Mouse (Mus musculus) central nervous system, embryonic 18 days (tissue): ENCODE results near the gene Cactin. TPM values are rescaled to one million over a fixed set of nuclear protein-coding genes. Genes with fewer than 3 reads are reported as not detected.

Experiments used
- polyA plus RNA-seq: library from polyadenylated mRNA; depleted of rRNA; stranded (reverse); fragments of >200 nt; gene quantifications from 2 replicates; pipeline ENCODE4 v1.2.3, GENCODE M21; 2012; rRNA removed

Cactin gene
- polyA plus RNA-seq = 31.3 and 32.6 TPM in 2 replicates

GRCm38 (mm10) chr10:81320550-81321347, at the start of gene Cactin:
TSS of gene Cactin (plus strand) at chr10:81321103.

GRCm38 (mm10) chr10:81291511-81292104, 29.3 kb upstream of the Cactin start, which contains the start of gene Tjp3:
TSS of gene Tjp3 (minus strand) at chr10:81291581.

GRCm38 (mm10) chr10:81292554-81293333, 28.2 kb upstream of the Cactin start, which contains the start of gene Pip5k1c:
TSS of gene Pip5k1c (plus strand) at chr10:81292963.

GRCm38 (mm10) chr10:81328386-81328785, 7.5 kb downstream of the Cactin start, which contains the start of gene Tbxa2r:
TSS of gene Tbxa2r (plus strand) at chr10:81328731.

GRCm38 (mm10) chr10:81342686-81343505, 22.0 kb downstream of the Cactin start, which contains the start of gene Gipc3:
TSS of gene Gipc3 (minus strand) at chr10:81343266.

GRCm38 (mm10) chr10:81350351-81351063, 29.6 kb downstream of the Cactin start, which contains the start of gene Hmg20b:
TSS of gene Hmg20b (minus strand) at chr10:81350480.

GRCm38 (mm10) chr10:81356991-81357844, 36.3 kb downstream of the Cactin start, which contains the start of gene Mfsd12:
TSS of gene Mfsd12 (plus strand) at chr10:81357491.

GRCm38 (mm10) chr10:81365672-81366476, 45.0 kb downstream of the Cactin start, which contains the start of gene 4930404N11Rik:
TSS of gene 4930404N11Rik (minus strand) at chr10:81365816.

Other genes with a start within 250 kb of the Cactin start
- 0.40 and 0.48 TPM in 2 replicates for gene Creb3l3, start 222.2 kb upstream of the Cactin start, polyA plus RNA-seq
- 179 and 183 TPM in 2 replicates for gene Map2k2, start 215.2 kb upstream of the Cactin start, polyA plus RNA-seq
- gene Zbtb7a, start 185.9 kb upstream of the Cactin start, polyA plus RNA-seq = 8.3 and 9.9 TPM in 2 replicates
- gene Pias4, start 153.2 kb upstream of the Cactin start, polyA plus RNA-seq = 23.5 and 28.9 TPM in 2 replicates
- gene Eef2, start 144.5 kb upstream of the Cactin start, polyA plus RNA-seq = 1,300 and 1,423 TPM in 2 replicates
- 67.6 and 77.1 TPM in 2 replicates for gene Dapk3, start 138.1 kb upstream of the Cactin start, polyA plus RNA-seq
- not detected in 2 replicates for gene 4930442H23Rik, start 137.3 kb upstream of the Cactin start, polyA plus RNA-seq
- gene Nmrk2, start 119.1 kb upstream of the Cactin start, polyA plus RNA-seq = 0.16 and 0.17 TPM in 2 replicates
- gene Atcay, start 90.3 kb upstream of the Cactin start, polyA plus RNA-seq = 163 and 174 TPM in 2 replicates
- 67.6 and 70.9 TPM in 2 replicates for gene Zfr2, start 87.9 kb upstream of the Cactin start, polyA plus RNA-seq
- gene Matk, start 68.2 kb upstream of the Cactin start, polyA plus RNA-seq = 160 and 167 TPM in 2 replicates
- gene Mrpl54, start 54.2 kb upstream of the Cactin start, polyA plus RNA-seq = 61.6 and 82.0 TPM in 2 replicates
- gene Apba3, start 54.1 kb upstream of the Cactin start, polyA plus RNA-seq = 43.6 and 46.7 TPM in 2 replicates
- 4.7 and 5.7 TPM in 2 replicates for gene Tjp3, start 29.5 kb upstream of the Cactin start, polyA plus RNA-seq
- 209 and 257 TPM in 2 replicates for gene Pip5k1c, start 28.1 kb upstream of the Cactin start, polyA plus RNA-seq
- gene Tbxa2r, start 7.6 kb downstream of the Cactin start, polyA plus RNA-seq = 2.9 and 3.2 TPM in 2 replicates
- 0.08 and 0.09 TPM in 2 replicates for gene Gipc3, start 22.2 kb downstream of the Cactin start, polyA plus RNA-seq
- 29.3 and 32.0 TPM in 2 replicates for gene Hmg20b, start 29.4 kb downstream of the Cactin start, polyA plus RNA-seq
- gene Mfsd12, start 36.4 kb downstream of the Cactin start, polyA plus RNA-seq = 17.9 and 18.2 TPM in 2 replicates
- gene 4930404N11Rik, start 44.7 kb downstream of the Cactin start, polyA plus RNA-seq = 0.48 TPM in 1 of 2 replicates, not detected in the other
- 138 and 139 TPM in 2 replicates for gene Fzr1, start 57.4 kb downstream of the Cactin start, polyA plus RNA-seq
- gene Dohh, start 63.3 kb downstream of the Cactin start, polyA plus RNA-seq = 66.2 and 66.7 TPM in 2 replicates
- 6.6 and 8.8 TPM in 2 replicates for gene Gm48551, start 63.4 kb downstream of the Cactin start, polyA plus RNA-seq
- 7.0 and 10.1 TPM in 2 replicates for gene Gm48552, start 67.9 kb downstream of the Cactin start, polyA plus RNA-seq
- gene Smim24, start 71.9 kb downstream of the Cactin start, polyA plus RNA-seq = 3.9 and 4.1 TPM in 2 replicates
- 8.6 and 8.9 TPM in 2 replicates for gene Nfic, start 134.5 kb downstream of the Cactin start, polyA plus RNA-seq
- 300 and 400 TPM in 2 replicates for gene Celf5, start 161.6 kb downstream of the Cactin start, polyA plus RNA-seq
- 141 and 144 TPM in 2 replicates for gene Ncln, start 175.3 kb downstream of the Cactin start, polyA plus RNA-seq
- gene S1pr4, start 179.0 kb downstream of the Cactin start, polyA plus RNA-seq = 0.23 and 0.24 TPM in 2 replicates
- 0.74 and 0.98 TPM in 2 replicates for gene Gna15, start 203.1 kb downstream of the Cactin start, polyA plus RNA-seq
- gene Gna11, start 224.1 kb downstream of the Cactin start, polyA plus RNA-seq = 115 and 121 TPM in 2 replicates
- 591 and 640 TPM in 2 replicates for gene Aes, start 238.4 kb downstream of the Cactin start, polyA plus RNA-seq